In genomic region chr9:107443324-107443723, GRCm38 (mm10) we compare ENCODE assay signal across 15 mouse cellular contexts. TPM values are rescaled to one million over a fixed set of nuclear protein-coding genes. Genes with fewer than 3 reads are reported as not detected.
A peak's percentile ranks its signal among the peaks of the same experiment; 100 is the strongest.
DNase-seq lines count a peak whose midpoint lies in the region; ATAC-seq and TF ChIP-seq lines count a peak whose summit lies in the region.
"Had no signal": no experiment of that assay in that cellular context is flagged by ENCODE, and none has a peak within 500 bp of the region (broad histone marks: within the 10 kb centered on the region; RNA-seq: fewer than 3 reads in every experiment).

No protein-coding gene starts in this region.

- no peak overlapping the region for H3K27ac ChIP-seq in kidney, embryonic 16.5 days (ENCODE audit: low read length)
- peak overlapping the region; percentile 44 for H3K27ac ChIP-seq in forebrain, embryonic 15.5 days (replicated peaks)
- H3K27ac ChIP-seq in midbrain, embryonic 15.5 days: peak overlapping the region; percentile 63
- no peak overlapping the region for H3K27ac ChIP-seq in liver, postnatal 0 days (ENCODE audit: low read depth)
- H3K27ac ChIP-seq: limb, embryonic 15.5 days; stomach, embryonic 15.5 days had no signal

- no peaks in the 10 kb centered on the region for H3K36me3 ChIP-seq in kidney, embryonic 16.5 days (ENCODE audit: insufficient read depth, low read length)
- no peaks in the 10 kb centered on the region for H3K36me3 ChIP-seq in forebrain, embryonic 15.5 days
- no peaks in the 10 kb centered on the region for H3K36me3 ChIP-seq in midbrain, embryonic 15.5 days (replicated peaks)
- no peaks in the 10 kb centered on the region for H3K36me3 ChIP-seq in liver, postnatal 0 days (replicated peaks; ENCODE audit: insufficient read depth, low read length)
- H3K36me3 ChIP-seq: limb, embryonic 15.5 days; stomach, embryonic 15.5 days had no signal

- H3K4me2 ChIP-seq in kidney, embryonic 16.5 days (replicated peaks; ENCODE audit: low read depth, low read length): no peak overlapping the region
- no peak overlapping the region for H3K4me2 ChIP-seq in forebrain, embryonic 15.5 days (replicated peaks)
- H3K4me2 ChIP-seq in midbrain, embryonic 15.5 days: no peak overlapping the region
- H3K4me2 ChIP-seq in liver, postnatal 0 days (ENCODE audit: low read depth, low read length): no peak overlapping the region
- H3K4me2 ChIP-seq: limb, embryonic 15.5 days; stomach, embryonic 15.5 days had no signal

- no peak overlapping the region for H3K4me3 ChIP-seq in kidney, embryonic 16.5 days (ENCODE audit: low read length)
- no peak overlapping the region for H3K4me3 ChIP-seq in forebrain, embryonic 15.5 days
- no peak overlapping the region for H3K4me3 ChIP-seq in midbrain, embryonic 15.5 days
- H3K4me3 ChIP-seq in liver, postnatal 0 days (ENCODE audit: low read depth, low read length): no peak overlapping the region
- H3K4me3 ChIP-seq: limb, embryonic 15.5 days; stomach, embryonic 15.5 days had no signal

- no peak for ATAC-seq in kidney, embryonic 16.5 days (ENCODE audit: low FRiP score, low TSS enrichment)
- no peak for ATAC-seq in forebrain, embryonic 15.5 days (replicated peaks)
- ATAC-seq in midbrain, embryonic 15.5 days (replicated peaks): no peak
- ATAC-seq in liver, postnatal 0 days: no peak
- ATAC-seq: intestine, embryonic 16.5 days had no signal

- no peak for TF ChIP-seq EP300 in liver, postnatal 0 days (IDR thresholded peaks at IDR 0.05; ENCODE audit: low read depth)

- no peaks in the 10 kb centered on the region for H3K27me3 ChIP-seq in kidney, embryonic 16.5 days (ENCODE audit: insufficient read depth, low read length)
- peaks cover 30% of the 10 kb centered on the region for H3K27me3 ChIP-seq in forebrain, embryonic 15.5 days
- no peaks in the 10 kb centered on the region for H3K27me3 ChIP-seq in midbrain, embryonic 15.5 days (replicated peaks)
- no peaks in the 10 kb centered on the region for H3K27me3 ChIP-seq in liver, postnatal 0 days (ENCODE audit: insufficient read depth, low read length)
- H3K27me3 ChIP-seq: limb, embryonic 15.5 days; stomach, embryonic 15.5 days had no signal

- 57% methylated on average over 12 of the region's 12 CpGs for WGBS in kidney, embryonic 16.5 days
- 51% methylated on average over 12 of the region's 12 CpGs for WGBS in forebrain, embryonic 15.5 days
- whole genome bisulfite sequencing in midbrain, embryonic 15.5 days: 43% methylated on average over 12 of the region's 12 CpGs
- WGBS in liver, postnatal 0 days (ENCODE audit: insufficient replicate concordance): 66% methylated on average over 12 of the region's 12 CpGs

- peaks cover 17% of the 10 kb centered on the region; the same call in 1 of the 2 replicates for H3K4me1 ChIP-seq in kidney, embryonic 16.5 days (ENCODE audit: insufficient read depth, low read length)
- peaks cover 24% of the 10 kb centered on the region for H3K4me1 ChIP-seq in forebrain, embryonic 15.5 days
- peaks cover 31% of the 10 kb centered on the region for H3K4me1 ChIP-seq in midbrain, embryonic 15.5 days
- no peaks in the 10 kb centered on the region for H3K4me1 ChIP-seq in liver, postnatal 0 days (ENCODE audit: insufficient read depth)
- H3K4me1 ChIP-seq: stomach, embryonic 15.5 days had no signal

- TF ChIP-seq CTCF in liver, postnatal 0 days (IDR thresholded peaks at IDR 0.05; ENCODE audit: low read depth): no peak

- no peaks in the 10 kb centered on the region for H3K9me3 ChIP-seq in kidney, embryonic 16.5 days (ENCODE audit: low read length)
- H3K9me3 ChIP-seq in forebrain, embryonic 15.5 days: no peaks in the 10 kb centered on the region
- H3K9me3 ChIP-seq in midbrain, embryonic 15.5 days: no peaks in the 10 kb centered on the region
- no peaks in the 10 kb centered on the region for H3K9me3 ChIP-seq in liver, postnatal 0 days (ENCODE audit: low read length)
- H3K9me3 ChIP-seq: limb, embryonic 15.5 days; stomach, embryonic 15.5 days had no signal

- DNase-seq in kidney, postnatal 25 days: no peak
- peak; percentile 44 for DNase-seq in brain, adult 2 months (ENCODE audit: low read depth, low spot score)
- no peak for DNase-seq in liver, postnatal 0 days
- no peak for DNase-seq in urinary bladder, postnatal 10 days (ENCODE audit: low spot score)
- DNase-seq: adrenal gland, postnatal 14 days; cerebellum, adult 9-11 months; kidney, postnatal 10 days; lung, adult 2 months; spleen, adult 18-20 months had no signal

- H3K9ac ChIP-seq in kidney, embryonic 16.5 days (replicated peaks; ENCODE audit: low read length): 0 out of 2 replicates have a peak overlapping the region, but pooled peaks have one; percentile 32
- H3K9ac ChIP-seq in forebrain, embryonic 15.5 days (replicated peaks): no peak overlapping the region
- peak overlapping the region; percentile 2; the same call in 1 of the 2 replicates for H3K9ac ChIP-seq in midbrain, embryonic 15.5 days
- no peak overlapping the region for H3K9ac ChIP-seq in liver, postnatal 0 days (replicated peaks)
- H3K9ac ChIP-seq: limb, embryonic 15.5 days; stomach, embryonic 15.5 days had no signal

RNA-seq across cellular contexts. Expression of gene Cacna2d2, which starts 43.9 kb away (rescaled TPM):
- polyA plus RNA-seq in kidney, embryonic 16.5 days (2015; fragmentation: Nextera tagmentation; extraction: Ambion mirVana): 0.74 and 0.95 TPM in 2 replicates
- polyA plus RNA-seq in forebrain, embryonic 15.5 days (2015; fragmentation: Nextera tagmentation; extraction: Ambion mirVana): 3.9 and 4.2 TPM in 2 replicates
- polyA plus RNA-seq in midbrain, embryonic 15.5 days (2015; fragmentation: Nextera tagmentation; extraction: Ambion mirVana): 10.2 and 10.3 TPM in 2 replicates
- polyA plus RNA-seq in liver, postnatal 0 days (2015; fragmentation: Nextera tagmentation; extraction: Ambion mirVana): not detected in 2 replicates

Comparison
In these comparisons a context has a peak if more than half of its experiments do, and no peak if none do; other contexts are left out.
1. H3K27ac ChIP-seq: peak in forebrain, embryonic 15.5 days (single experiment) and midbrain, embryonic 15.5 days (single experiment); none in kidney, embryonic 16.5 days (single experiment) and liver, postnatal 0 days (single experiment).
2. H3K9ac ChIP-seq: peak in kidney, embryonic 16.5 days (single experiment) and midbrain, embryonic 15.5 days (single experiment); none in forebrain, embryonic 15.5 days (single experiment) and liver, postnatal 0 days (single experiment).